Mouse (Mus musculus) activated CD4-positive, CD25-positive, alpha-beta regulatory T cell, adult 4 months (primary cell): Measurements from ENCODE around the gene St7. TPM values are rescaled to one million over a fixed set of nuclear protein-coding genes. Genes with fewer than 3 reads are reported as not detected.

Experiments
- ATAC-seq: one replicate; pipeline ENCODE4 v1.8.0; 2017
- polyA plus RNA-seq, 2 experiments: library from polyadenylated mRNA; unstranded; fragments of 100-300 nt; shearing (Covaris generic); gene quantifications; one replicate each; pipeline ENCODE4 v1.2.1; 2017

St7 gene
- polyA plus RNA-seq, 2 experiments from 2014 or later: 4.2 to 4.6 TPM

DNA sequence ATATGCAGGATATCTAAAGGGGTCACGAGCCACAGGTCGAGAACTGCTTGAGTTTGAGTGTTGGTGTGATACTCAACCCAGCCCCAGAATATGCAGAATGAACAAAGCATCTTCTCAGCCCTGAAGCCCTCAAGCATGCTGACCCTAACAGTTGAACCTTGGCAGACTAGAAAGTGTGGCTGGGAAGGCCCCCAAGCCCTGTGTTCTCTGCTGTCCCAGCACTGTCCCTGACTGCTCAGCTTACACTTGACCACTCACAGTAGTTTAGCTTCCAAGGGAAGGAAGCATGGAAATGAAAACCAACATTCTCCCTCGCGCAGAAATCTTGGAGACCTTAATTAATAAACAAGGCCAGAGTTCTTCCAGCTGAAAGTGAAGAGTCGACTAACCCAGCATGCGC lies 219.6 kb downstream of the St7 start:
- ATAC-seq: no peak

DNA sequence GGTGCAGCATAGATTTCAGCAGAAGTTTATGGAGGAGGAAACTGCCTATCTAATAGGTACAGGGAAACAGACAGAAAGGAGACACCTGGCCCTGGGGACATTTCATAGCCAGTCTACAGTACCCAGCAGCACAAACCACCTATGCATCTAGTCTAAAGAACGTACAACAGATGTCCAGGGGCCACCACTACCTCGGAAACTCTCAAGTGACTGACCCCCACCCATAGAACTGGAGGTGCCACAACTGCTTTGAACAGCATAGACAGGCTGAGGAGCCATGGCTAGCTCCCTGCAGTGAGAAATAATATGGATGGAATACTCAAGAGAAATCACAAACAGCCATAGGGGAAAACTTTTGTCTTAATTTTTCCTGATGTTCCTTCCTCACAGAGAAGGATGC lies 220.1 kb downstream of the St7 start:
- ATAC-seq: no peak

DNA sequence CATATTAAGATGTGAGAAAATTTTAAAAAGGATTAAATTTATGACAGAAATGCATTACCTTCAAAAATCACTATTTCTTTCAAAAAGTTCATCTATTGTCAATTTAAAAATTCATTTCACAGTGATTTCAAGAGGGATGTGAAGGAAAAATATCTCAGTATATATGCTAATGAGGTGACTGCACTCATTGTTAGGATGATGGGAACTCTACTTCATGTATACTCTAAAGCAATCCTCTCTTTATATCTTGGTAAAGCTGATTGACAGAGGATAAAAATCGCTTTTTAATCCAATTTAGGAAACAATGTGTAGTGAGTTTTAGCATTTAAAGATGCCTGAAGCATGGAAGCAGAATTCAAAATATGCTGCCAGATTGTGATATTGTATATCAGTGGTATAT lies 220.6 kb downstream of the St7 start:
- no peak for ATAC-seq

- ATAC-seq: no peak
These were observed 221.6 kb downstream of the St7 start for GRCm38 (mm10) chr6:17914300-17914699.

- no peak for ATAC-seq
These were observed 224.5 kb downstream of the St7 start for GRCm38 (mm10) chr6:17917233-17917632.

- no peak for ATAC-seq
These were observed 229.4 kb downstream of the St7 start for GRCm38 (mm10) chr6:17922180-17922579.

- ATAC-seq: peak; percentile 40
These were observed 230.2 kb downstream of the St7 start for GRCm38 (mm10) chr6:17922967-17923366.

DNA sequence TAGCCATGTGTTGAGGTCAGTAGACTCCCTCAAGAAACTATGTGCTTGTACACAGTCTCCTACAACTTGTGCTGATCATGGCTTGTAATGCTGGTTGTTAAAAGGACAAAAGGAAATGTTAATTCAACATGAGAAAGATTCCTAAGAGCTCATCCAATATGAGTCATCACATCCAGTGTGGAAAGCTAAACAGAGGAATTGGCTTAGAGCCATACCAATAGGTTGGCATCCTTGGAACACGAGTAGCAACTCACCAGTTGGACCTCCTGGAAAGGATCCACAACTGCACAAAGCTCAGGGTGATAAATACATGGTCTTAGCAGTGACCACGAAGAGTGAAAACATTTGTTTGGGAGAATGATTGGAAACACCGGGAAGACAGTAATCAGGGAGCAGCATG lies 230.6 kb downstream of the St7 start:
- ATAC-seq: no peak

- ATAC-seq: no peak
These were observed 231.3 kb downstream of the St7 start for GRCm38 (mm10) chr6:17923894-17924505.

DNA sequence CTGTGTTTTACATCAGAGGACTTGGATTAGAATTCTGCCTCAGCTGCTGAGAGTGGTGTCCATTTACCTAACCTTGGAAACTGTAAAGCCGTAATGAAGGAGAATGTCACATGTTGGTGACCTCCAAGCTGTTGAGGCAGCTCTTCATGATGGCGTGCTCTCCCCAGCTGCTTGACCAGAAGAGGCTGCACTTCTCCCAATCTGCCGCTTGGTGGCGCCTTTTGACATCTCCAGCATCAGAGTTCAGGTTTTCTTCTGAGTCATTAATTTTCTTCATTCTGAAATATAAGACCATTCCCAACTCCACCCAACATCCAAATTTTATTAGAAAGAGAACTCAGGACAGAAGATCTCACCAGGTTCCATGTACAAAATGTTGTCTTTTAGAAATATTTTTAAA lies 232.5 kb downstream of the St7 start:
- peak; percentile 37 for ATAC-seq

DNA sequence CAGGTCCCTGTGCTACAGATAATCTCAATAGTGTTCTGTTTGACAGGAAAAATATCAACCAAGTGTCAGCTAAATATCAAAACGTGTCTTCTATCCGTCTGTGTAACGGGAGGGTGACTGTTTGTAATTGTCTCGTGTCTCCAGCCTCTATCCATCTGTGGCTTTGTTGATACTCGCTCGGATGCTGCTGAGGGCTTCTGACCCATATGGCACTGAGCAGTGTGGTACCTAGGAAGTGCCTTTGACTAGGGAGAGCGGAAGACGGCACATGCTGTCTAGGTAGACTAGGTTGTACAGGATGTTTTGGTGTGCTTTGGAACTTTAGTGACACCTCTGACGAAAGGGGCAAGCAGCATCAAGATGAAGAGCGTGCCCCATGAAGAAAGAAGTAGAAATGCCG lies 235.0 kb downstream of the St7 start:
- ATAC-seq: no peak

- ATAC-seq: no peak
These were observed 238.5 kb downstream of the St7 start for GRCm38 (mm10) chr6:17931187-17931586.

DNA sequence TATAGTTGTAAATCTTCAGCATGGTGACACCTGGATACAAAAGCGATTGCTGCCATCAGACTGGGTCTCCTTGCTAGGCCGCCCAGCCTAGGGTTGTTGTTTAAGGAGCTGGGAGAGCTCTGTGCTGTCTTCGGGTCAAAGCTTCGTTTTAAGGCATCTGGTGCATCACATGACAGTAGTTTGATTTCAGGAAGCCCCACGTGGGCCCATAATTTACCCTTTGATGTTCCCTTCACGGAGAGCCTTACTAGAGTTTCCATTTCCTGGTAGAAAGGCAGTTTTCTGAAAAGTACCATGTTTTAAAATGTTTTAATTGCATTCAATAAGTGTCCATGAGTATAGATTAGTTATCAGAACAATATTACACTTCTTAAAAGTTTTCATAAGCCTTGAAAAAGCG lies 239.1 kb downstream of the St7 start:
- peak; percentile 85 for ATAC-seq

DNA sequence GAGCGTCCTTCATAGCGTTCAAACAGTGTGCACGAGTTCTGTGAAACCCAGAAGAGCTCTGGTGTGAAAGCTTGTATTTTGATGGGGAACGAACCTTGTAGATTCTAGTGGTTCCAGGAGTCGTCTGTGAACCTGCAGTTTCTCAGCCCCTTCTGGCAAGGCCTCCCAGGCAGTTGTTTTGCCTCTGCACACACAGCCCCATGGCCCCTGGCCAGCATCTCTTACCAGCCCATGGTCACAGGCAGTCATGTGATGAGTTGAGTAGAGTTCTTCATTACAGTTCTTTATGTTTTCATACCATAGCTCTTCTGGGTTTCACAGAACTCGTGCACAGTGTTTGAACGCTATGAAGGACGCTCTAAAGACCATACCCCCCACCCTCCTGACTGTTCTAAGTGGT lies 240.1 kb downstream of the St7 start:
- no peak for ATAC-seq

DNA sequence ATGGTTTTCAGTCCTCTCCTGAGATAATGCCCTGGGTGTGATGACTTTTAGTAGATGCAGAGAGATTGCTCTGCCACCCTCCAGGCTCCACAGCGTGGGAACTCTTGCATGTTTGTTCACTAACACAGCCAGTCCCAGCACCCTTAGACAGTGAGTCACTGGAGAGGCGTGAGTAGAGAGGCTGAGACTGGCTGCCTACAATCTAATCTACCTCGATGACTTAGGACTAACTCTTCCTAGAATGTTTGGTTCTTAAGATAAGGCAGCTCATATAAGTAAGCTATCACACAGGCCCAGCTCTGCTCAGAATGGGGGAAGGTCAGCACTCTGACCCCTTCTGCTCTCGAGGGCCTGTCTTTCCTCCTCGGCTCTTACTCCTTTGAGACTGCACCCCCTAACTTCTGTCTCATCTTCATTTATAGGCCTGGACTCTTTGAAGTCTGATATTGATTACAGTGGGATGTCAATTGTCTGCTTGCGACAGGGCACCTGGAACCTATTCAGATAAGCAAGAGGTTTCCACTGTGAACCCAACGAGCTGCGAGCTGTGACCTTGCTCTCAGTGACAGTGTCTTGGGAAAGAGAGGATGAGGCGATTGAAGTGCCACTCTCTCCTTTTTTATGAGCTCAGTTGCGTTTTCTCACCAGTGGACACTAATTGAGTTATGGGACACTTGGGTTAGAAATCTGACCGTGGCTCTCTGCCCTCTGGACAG lies 246.1 kb downstream of the St7 start:
- ATAC-seq: no peak

DNA sequence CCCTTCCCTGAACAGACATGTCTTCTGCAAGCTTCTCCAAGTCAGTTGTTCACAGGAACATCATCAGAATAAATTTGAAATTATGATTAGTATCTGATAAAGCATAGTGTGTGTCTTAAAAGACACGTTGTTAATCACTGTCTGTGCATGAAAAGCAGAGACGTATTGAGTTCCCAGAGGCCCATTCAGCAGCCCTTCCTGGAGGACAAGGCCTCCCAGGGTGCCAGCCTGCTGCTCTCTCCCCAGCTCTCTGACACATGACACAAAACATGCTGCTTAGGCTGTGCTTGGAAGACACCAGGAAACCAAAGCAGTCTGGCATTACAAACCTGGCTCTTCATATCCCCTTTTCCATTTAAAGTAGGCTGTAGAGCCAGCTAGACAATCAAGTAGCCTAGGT lies 249.2 kb downstream of the St7 start:
- no peak for ATAC-seq

DNA sequence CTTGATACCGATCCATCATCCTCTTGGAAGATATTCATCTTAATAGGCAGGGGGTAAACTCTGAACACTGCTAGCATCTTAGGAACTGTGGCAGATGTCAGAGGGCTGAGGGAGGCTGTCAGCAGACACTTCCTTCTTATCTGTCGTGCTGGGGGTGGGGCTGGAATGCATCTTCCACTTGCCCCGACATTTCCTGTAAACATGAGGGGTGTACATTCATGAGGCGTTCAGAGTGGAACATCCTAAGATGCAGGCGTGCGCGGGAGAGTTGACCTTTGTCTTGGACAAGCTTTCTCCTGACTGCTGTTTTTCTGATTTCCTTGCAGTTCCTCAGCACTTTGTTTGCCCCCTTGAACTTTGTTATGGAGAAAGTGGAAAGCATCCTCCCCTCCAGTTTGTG lies 249.6 kb downstream of the St7 start:
- ATAC-seq: no peak

- no peak for ATAC-seq
These were observed 251.3 kb downstream of the St7 start for GRCm38 (mm10) chr6:17943877-17944617.

DNA sequence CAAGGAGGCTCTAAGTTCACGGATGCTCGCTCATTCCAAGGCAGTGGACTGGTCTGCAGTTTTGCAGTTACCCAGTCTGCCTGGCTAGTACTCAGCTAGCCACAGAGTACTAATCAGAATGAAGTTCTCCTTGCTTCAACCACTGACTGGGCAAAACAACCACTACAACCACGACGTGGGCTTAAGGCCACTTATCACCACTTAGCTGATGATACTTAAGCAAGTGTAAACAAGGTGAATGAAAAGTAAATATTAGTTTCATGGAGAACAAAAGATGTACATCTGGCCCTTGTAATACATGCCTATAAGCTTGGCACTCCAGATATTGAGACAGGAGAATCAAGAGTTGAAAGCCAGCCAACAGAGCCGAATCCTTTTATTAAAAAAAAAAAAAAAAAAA lies 253.7 kb downstream of the St7 start:
- no peak for ATAC-seq

GRCm38 (mm10) chr6:17947130-17947831 lies 254.5 kb downstream of the St7 start:
- ATAC-seq: no peak

- no peak for ATAC-seq
These were observed 256.4 kb downstream of the St7 start for GRCm38 (mm10) chr6:17949103-17949502.

GRCm38 (mm10) chr6:17951779-17952178 lies 259.0 kb downstream of the St7 start:
- no peak for ATAC-seq

GRCm38 (mm10) chr6:17963455-17963854 lies 270.7 kb downstream of the St7 start:
- no peak for ATAC-seq
